Comparison of ENCODE assay signal across 9 mouse cellular contexts in genomic region chr6:77633997-77634396, GRCm38 (mm10).
DNase-seq lines count a peak whose midpoint lies in the region; ATAC-seq and TF ChIP-seq lines count a peak whose summit lies in the region.
"Had no signal": no experiment of that assay in that cellular context is flagged by ENCODE, and none has a peak within 500 bp of the region (broad histone marks: within the 10 kb centered on the region; RNA-seq: fewer than 3 reads in every experiment).

No protein-coding gene starts in this region.

- WGBS in lung, adult 2 months, result 32% methylated on average over 9 of the region's 9 CpGs
- WGBS in cerebellum, adult 2 months, result 18% methylated on average over 9 of the region's 9 CpGs
- WGBS in stomach, postnatal 0 days, result 29% methylated on average over 9 of the region's 9 CpGs

- no peaks in the 10 kb centered on the region for H3K4me1 ChIP-seq in lung, adult 2 months (ENCODE audit: control insufficient read depth, insufficient read depth, low read length)
- no peaks in the 10 kb centered on the region for H3K4me1 ChIP-seq in cerebellum, adult 2 months (ENCODE audit: control insufficient read depth, insufficient read depth, low read length)
- H3K4me1 ChIP-seq in stomach, postnatal 0 days (replicated peaks; ENCODE audit: control insufficient read depth, insufficient read depth), result no peaks in the 10 kb centered on the region
- H3K4me1 ChIP-seq: lung, embryonic 15.5 days had no signal

- no peaks in the 10 kb centered on the region for H3K36me3 ChIP-seq in stomach, postnatal 0 days (ENCODE audit: control insufficient read depth, insufficient read depth, low read length)
- H3K36me3 ChIP-seq: lung, embryonic 15.5 days had no signal

- no peak overlapping the region for H3K27ac ChIP-seq in cerebellum, adult 2 months (ENCODE audit: insufficient read depth, low read length)
- H3K27ac ChIP-seq in stomach, postnatal 0 days (replicated peaks), result no peak overlapping the region
- H3K27ac ChIP-seq: lung, embryonic 15.5 days had no signal

- DNase-seq in lung, adult 2 months, result no peak
- no peak for DNase-seq in lung, adult 18-20 months
- DNase-seq in cerebellum, adult 2 months, result peak; percentile 57 to 66
- DNase-seq in layer of hippocampus, adult 8-10 months (ENCODE audit: low spot score in 2 of 2), result peak; percentile 62 to 70
- peak; percentile 36 for DNase-seq in stomach, postnatal 0 days (ENCODE audit: low spot score)

- ATAC-seq in frontal cortex, adult (ENCODE audit: low TSS enrichment), result peak; percentile 97
- peak; percentile 42; the same call in 1 of the 2 replicates for ATAC-seq in megakaryocyte progenitor cell, adult 5-6 weeks (replicated peaks; ENCODE audit: poor library complexity)
- ATAC-seq in stomach, postnatal 0 days (ENCODE audit: low FRiP score, low TSS enrichment), result no peak
- ATAC-seq in erythroblast, adult 5-6 weeks (replicated peaks; ENCODE audit: low FRiP score, poor library complexity, severe bottlenecking), result no peak

- H3K4me3 ChIP-seq in lung, adult 2 months (replicated peaks; ENCODE audit: extremely low read depth, low read depth, low read length), result no peak overlapping the region
- no peak overlapping the region for H3K4me3 ChIP-seq in cerebellum, adult 2 months (replicated peaks; ENCODE audit: insufficient read depth, low read depth, low read length)
- no peak overlapping the region for H3K4me3 ChIP-seq in stomach, postnatal 0 days (ENCODE audit: low read depth, low read length)
- H3K4me3 ChIP-seq: lung, embryonic 15.5 days had no signal

- no peak overlapping the region for H3K9ac ChIP-seq in stomach, postnatal 0 days (ENCODE audit: low read length)
- H3K9ac ChIP-seq: lung, embryonic 15.5 days had no signal

- no peaks in the 10 kb centered on the region for H3K27me3 ChIP-seq in cerebellum, adult 2 months (ENCODE audit: control insufficient read depth, insufficient read depth, low read length)
- H3K27me3 ChIP-seq in stomach, postnatal 0 days (ENCODE audit: control insufficient read depth, insufficient read depth, low read length), result no peaks in the 10 kb centered on the region
- H3K27me3 ChIP-seq: lung, embryonic 15.5 days had no signal

- TF ChIP-seq POLR2A in lung, adult 2 months (IDR thresholded peaks at IDR 0.05; ENCODE audit: borderline replicate concordance, extremely low read depth, low read depth, low read length), result no peak
- TF ChIP-seq POLR2A in cerebellum, adult 2 months (IDR thresholded peaks at IDR 0.05; ENCODE audit: borderline replicate concordance, insufficient read depth, low read length), result no peak

- no peaks in the 10 kb centered on the region for H3K9me3 ChIP-seq in stomach, postnatal 0 days (ENCODE audit: control insufficient read depth, low read length)
- H3K9me3 ChIP-seq: lung, embryonic 15.5 days had no signal

- TF ChIP-seq CTCF in lung, adult 2 months (IDR thresholded peaks at IDR 0.05; ENCODE audit: insufficient read depth, low read length), result peak; percentile 46; the same call in 1 of the 2 replicates
- peak; percentile 88 for TF ChIP-seq CTCF in cerebellum, adult 2 months (IDR thresholded peaks at IDR 0.05; ENCODE audit: borderline replicate concordance, insufficient read depth, low read depth, low read length)
- TF ChIP-seq CTCF in stomach, postnatal 0 days (IDR thresholded peaks at IDR 0.05; ENCODE audit: low read depth), result peak; percentile 78

- H3K4me2 ChIP-seq in stomach, postnatal 0 days (replicated peaks; ENCODE audit: low read depth), result no peak overlapping the region
- H3K4me2 ChIP-seq: lung, embryonic 15.5 days had no signal

- no peak for TF ChIP-seq EP300 in stomach, postnatal 0 days (optimal IDR thresholded peaks at IDR 0.05)

Comparison
In these comparisons a context has a peak if more than half of its experiments do, and no peak if none do; other contexts are left out.
1. DNase-seq: peak in cerebellum, adult 2 months (2 of 2), layer of hippocampus, adult 8-10 months (2 of 2) and stomach, postnatal 0 days (single experiment); none in lung, adult 2 months (single experiment) and lung, adult 18-20 months (0 of 2).
2. ATAC-seq: peak in frontal cortex, adult (single experiment) and megakaryocyte progenitor cell, adult 5-6 weeks (single experiment); none in stomach, postnatal 0 days (single experiment) and erythroblast, adult 5-6 weeks (single experiment).
3. Peak in every context shown above with its lines, with median percentiles within 50 percentile points of each other: CTCF ChIP-seq.